Mouse (Mus musculus): ENCODE data around the gene Hmgb1.

DNA sequence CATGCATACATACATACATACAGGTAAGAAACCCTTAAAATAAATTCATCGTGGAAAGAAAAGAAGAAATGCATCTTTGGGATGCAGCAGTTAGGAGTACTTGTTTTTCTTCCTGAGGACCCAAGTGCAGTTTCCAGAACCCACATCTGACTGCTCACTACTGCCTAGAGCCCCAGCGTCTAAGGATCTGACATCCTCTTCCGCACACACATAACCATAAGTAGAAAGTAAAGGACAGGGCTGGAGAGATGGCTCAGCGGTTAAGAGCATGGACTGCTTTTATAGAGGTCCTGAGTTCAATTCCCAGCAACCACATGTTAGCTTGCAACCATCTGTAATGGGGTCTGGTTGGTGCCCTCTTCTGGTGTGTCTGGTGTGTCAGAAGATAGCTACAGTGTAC lies 151.9 kb downstream of the Hmgb1 start:
- TF ChIP-seq CTCF (IDR thresholded peaks at IDR 0.05; ENCODE audit: borderline replicate concordance, control insufficient read depth, extremely low read depth, insufficient read depth, low read length, poor library complexity) (no peak), POLR2A (IDR thresholded peaks at IDR 0.05; ENCODE audit: control insufficient read depth, extremely low read depth, insufficient read depth, low read length, poor library complexity) (no peak)

Measured in thymus, adult 2 months (tissue).